Comparison of ENCODE assay signal across 21 mouse cellular contexts in the genomic region with DNA sequence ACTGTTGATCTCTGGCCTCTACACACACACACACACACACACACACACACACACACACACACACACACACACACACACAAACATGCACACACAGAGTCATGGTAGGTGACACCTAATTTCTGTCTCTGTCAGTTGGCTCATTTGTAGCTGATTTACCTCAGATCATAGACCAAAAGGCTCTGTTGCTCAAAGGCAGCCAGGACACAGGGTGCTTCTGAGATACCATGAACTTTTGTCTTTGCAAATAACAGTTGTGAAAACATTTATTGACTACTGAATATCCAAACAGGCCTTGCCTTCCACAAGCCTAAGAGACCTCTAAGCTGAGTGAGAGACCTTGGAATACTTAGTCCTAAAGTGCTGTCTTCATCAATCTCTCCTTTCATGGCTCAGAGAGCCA.
DNase-seq lines count a peak whose midpoint lies in the region; ATAC-seq and TF ChIP-seq lines count a peak whose summit lies in the region.
"Had no signal": no experiment of that assay in that cellular context is flagged by ENCODE, and none has a peak within 500 bp of the region (broad histone marks: within the 10 kb centered on the region; RNA-seq: fewer than 3 reads in every experiment).

No protein-coding gene starts in this region.

- no peak overlapping the region for H3K4me3 ChIP-seq in liver, adult 2 months (ENCODE audit: insufficient read depth, low read depth, low read length)
- no peak overlapping the region for H3K4me3 ChIP-seq in liver, embryonic 12.5 days
- no peak overlapping the region for H3K4me3 ChIP-seq in liver, postnatal 0 days (ENCODE audit: low read depth, low read length)
- no peak overlapping the region for H3K4me3 ChIP-seq in liver, embryonic 11.5 days (ENCODE audit: low read depth, low read length)
- H3K4me3 ChIP-seq in midbrain, embryonic 11.5 days (ENCODE audit: low read depth, low read length) = no peak overlapping the region
- H3K4me3 ChIP-seq in midbrain, postnatal 0 days (ENCODE audit: low read depth, low read length) = no peak overlapping the region

- H3K4me1 ChIP-seq in liver, adult 2 months (ENCODE audit: control insufficient read depth, insufficient read depth, low read length) = peaks cover 8% of the 10 kb centered on the region
- no peaks in the 10 kb centered on the region for H3K4me1 ChIP-seq in liver, embryonic 12.5 days
- H3K4me1 ChIP-seq in liver, postnatal 0 days (ENCODE audit: insufficient read depth) = no peaks in the 10 kb centered on the region
- H3K4me1 ChIP-seq in liver, embryonic 11.5 days (replicated peaks; ENCODE audit: control insufficient read depth, insufficient read depth, low read length) = no peaks in the 10 kb centered on the region
- no peaks in the 10 kb centered on the region for H3K4me1 ChIP-seq in midbrain, embryonic 11.5 days (ENCODE audit: control insufficient read depth, insufficient read depth, low read length)
- no peaks in the 10 kb centered on the region for H3K4me1 ChIP-seq in midbrain, postnatal 0 days (ENCODE audit: insufficient read depth, low read length)

- no peak overlapping the region for H3K9ac ChIP-seq in liver, adult 2 months (ENCODE audit: low read depth, low read length)
- H3K9ac ChIP-seq in liver, embryonic 12.5 days = no peak overlapping the region
- no peak overlapping the region for H3K9ac ChIP-seq in liver, postnatal 0 days (replicated peaks)
- H3K9ac ChIP-seq in liver, embryonic 11.5 days (ENCODE audit: low read depth, low read length) = no peak overlapping the region
- H3K9ac ChIP-seq in midbrain, embryonic 11.5 days (ENCODE audit: low read length) = no peak overlapping the region
- no peak overlapping the region for H3K9ac ChIP-seq in midbrain, postnatal 0 days (replicated peaks; ENCODE audit: low read length, poor library complexity, severe bottlenecking)

- H3K27me3 ChIP-seq in liver, adult 2 months (ENCODE audit: control insufficient read depth, insufficient read depth, low read length) = no peaks in the 10 kb centered on the region
- no peaks in the 10 kb centered on the region for H3K27me3 ChIP-seq in liver, embryonic 12.5 days (replicated peaks)
- no peaks in the 10 kb centered on the region for H3K27me3 ChIP-seq in liver, postnatal 0 days (ENCODE audit: insufficient read depth, low read length)
- no peaks in the 10 kb centered on the region for H3K27me3 ChIP-seq in liver, embryonic 11.5 days (replicated peaks; ENCODE audit: control insufficient read depth, insufficient read depth, low read length)
- H3K27me3 ChIP-seq in midbrain, embryonic 11.5 days (ENCODE audit: control insufficient read depth, insufficient read depth, low read length) = no peaks in the 10 kb centered on the region
- no peaks in the 10 kb centered on the region for H3K27me3 ChIP-seq in midbrain, postnatal 0 days (ENCODE audit: insufficient read depth, low read length)
- H3K27me3 ChIP-seq: CH12.LX had no signal

- no peaks in the 10 kb centered on the region for H3K36me3 ChIP-seq in liver, adult 2 months (ENCODE audit: control insufficient read depth, insufficient read depth, low read length)
- no peaks in the 10 kb centered on the region for H3K36me3 ChIP-seq in liver, embryonic 12.5 days
- no peaks in the 10 kb centered on the region for H3K36me3 ChIP-seq in liver, postnatal 0 days (replicated peaks; ENCODE audit: insufficient read depth, low read length)
- H3K36me3 ChIP-seq in liver, embryonic 11.5 days (ENCODE audit: control insufficient read depth, insufficient read depth, low read length) = no peaks in the 10 kb centered on the region
- no peaks in the 10 kb centered on the region for H3K36me3 ChIP-seq in midbrain, embryonic 11.5 days (ENCODE audit: control insufficient read depth, insufficient read depth, low read length)
- no peaks in the 10 kb centered on the region for H3K36me3 ChIP-seq in midbrain, postnatal 0 days (ENCODE audit: insufficient read depth, low read length)
- H3K36me3 ChIP-seq: G1E had no signal

- no peak for TF ChIP-seq CTCF in liver, adult 2 months (IDR thresholded peaks at IDR 0.05; ENCODE audit: low read depth, low read length)
- TF ChIP-seq CTCF in liver, postnatal 0 days (IDR thresholded peaks at IDR 0.05; ENCODE audit: low read depth) = no peak
- TF ChIP-seq CTCF in midbrain, postnatal 0 days (IDR thresholded peaks at IDR 0.05) = no peak

- H3K79me2 ChIP-seq in liver, adult 2 months (ENCODE audit: control insufficient read depth, insufficient read depth, low read length) = no peaks in the 10 kb centered on the region

- no peaks in the 10 kb centered on the region for H3K9me3 ChIP-seq in liver, embryonic 12.5 days (replicated peaks)
- H3K9me3 ChIP-seq in liver, postnatal 0 days (ENCODE audit: low read length) = no peaks in the 10 kb centered on the region
- H3K9me3 ChIP-seq in liver, embryonic 11.5 days (ENCODE audit: control insufficient read depth, low read length) = no peaks in the 10 kb centered on the region; the same call in 1 of the 2 replicates
- no peaks in the 10 kb centered on the region for H3K9me3 ChIP-seq in midbrain, embryonic 11.5 days (ENCODE audit: control insufficient read depth, low read length)
- H3K9me3 ChIP-seq in midbrain, postnatal 0 days (ENCODE audit: low read length) = no peaks in the 10 kb centered on the region
- H3K9me3 ChIP-seq: G1E had no signal

- no peak for TF ChIP-seq POLR2A in liver, adult 2 months (IDR thresholded peaks at IDR 0.05; ENCODE audit: extremely low read depth, insufficient read depth, low read length)

- H3K27ac ChIP-seq in liver, adult 2 months (replicated peaks; ENCODE audit: insufficient read depth, low read depth, low read length) = no peak overlapping the region
- H3K27ac ChIP-seq in liver, embryonic 12.5 days = no peak overlapping the region
- no peak overlapping the region for H3K27ac ChIP-seq in liver, postnatal 0 days (ENCODE audit: low read depth)
- H3K27ac ChIP-seq in liver, embryonic 11.5 days (ENCODE audit: low read depth, low read length) = no peak overlapping the region
- no peak overlapping the region for H3K27ac ChIP-seq in midbrain, embryonic 11.5 days (ENCODE audit: low read depth, low read length)
- H3K27ac ChIP-seq in midbrain, postnatal 0 days (ENCODE audit: low read depth, low read length) = no peak overlapping the region

- no peak for ATAC-seq in liver, embryonic 12.5 days
- ATAC-seq in liver, postnatal 0 days = peak; percentile 68
- ATAC-seq in liver, embryonic 11.5 days (replicated peaks; ENCODE audit: low FRiP score) = no peak
- ATAC-seq in midbrain, embryonic 11.5 days (ENCODE audit: low FRiP score) = no peak
- no peak for ATAC-seq in midbrain, postnatal 0 days (ENCODE audit: low FRiP score)
- ATAC-seq: activated CD4-positive, CD25-positive, alpha-beta regulatory T cell, adult 4 months; CD4-positive, CD25-positive, alpha-beta regulatory T cell, adult 4 months; Patski had no signal

- DNase-seq in liver, adult 2 months (ENCODE audit: extremely low read depth, low read depth, low spot score) = peak; percentile 80
- DNase-seq in liver, postnatal 0 days = no peak
- no peak for DNase-seq in liver, embryonic 11.5 days (ENCODE audit: low spot score)
- peak; percentile 39 for DNase-seq in midbrain, embryonic 11.5 days (ENCODE audit: low spot score, missing footprints)
- DNase-seq in midbrain, postnatal 0 days (ENCODE audit: low spot score) = no peak
- DNase-seq: adrenal gland, adult 2 months; adrenal gland, adult 8-10 months; adrenal gland, postnatal 10 days; adrenal gland, postnatal 14 days; adrenal gland, postnatal 25 days; adrenal gland, postnatal 36 days; B cell, adult 2 months; cerebellum, adult 11 months; cerebellum, adult 11-12 months; cerebellum, adult 18-20 months had no signal

- no peak for TF ChIP-seq EP300 in liver, postnatal 0 days (IDR thresholded peaks at IDR 0.05; ENCODE audit: low read depth)

- H3K4me2 ChIP-seq in liver, embryonic 12.5 days = no peak overlapping the region
- no peak overlapping the region for H3K4me2 ChIP-seq in liver, postnatal 0 days (ENCODE audit: low read depth, low read length)
- H3K4me2 ChIP-seq in liver, embryonic 11.5 days = no peak overlapping the region
- H3K4me2 ChIP-seq in midbrain, embryonic 11.5 days = no peak overlapping the region
- no peak overlapping the region for H3K4me2 ChIP-seq in midbrain, postnatal 0 days (ENCODE audit: low read depth, low read length, poor library complexity, severe bottlenecking)

Comparison
In these comparisons a context has a peak if more than half of its experiments do, and no peak if none do; other contexts are left out.
1. DNase-seq: peak in liver, adult 2 months (single experiment) and midbrain, embryonic 11.5 days (single experiment); none in liver, postnatal 0 days (single experiment), liver, embryonic 11.5 days (single experiment) and midbrain, postnatal 0 days (single experiment).